Mouse (Mus musculus) kidney, adult 2 months (tissue): ENCODE measurements around the gene Ecd.

Experiments
- CTCF ChIP-seq: fragments of 200-500 bp; conservative IDR thresholded peaks from 2 replicates; pipeline ENCODE4 v1.5.1; 2011; ENCODE audit warnings: low read depth, mild to moderate bottlenecking, control low read depth, low read length, moderate library complexity, mixed read lengths; ENCODE audit not compliant: insufficient read depth, insufficient read length
- POLR2A ChIP-seq: fragments of 200-500 bp; IDR thresholded peaks from one replicate; pipeline ENCODE4 v1.6.1; 2011; ENCODE audit warnings: low read depth, low read length, control low read depth

DNA sequence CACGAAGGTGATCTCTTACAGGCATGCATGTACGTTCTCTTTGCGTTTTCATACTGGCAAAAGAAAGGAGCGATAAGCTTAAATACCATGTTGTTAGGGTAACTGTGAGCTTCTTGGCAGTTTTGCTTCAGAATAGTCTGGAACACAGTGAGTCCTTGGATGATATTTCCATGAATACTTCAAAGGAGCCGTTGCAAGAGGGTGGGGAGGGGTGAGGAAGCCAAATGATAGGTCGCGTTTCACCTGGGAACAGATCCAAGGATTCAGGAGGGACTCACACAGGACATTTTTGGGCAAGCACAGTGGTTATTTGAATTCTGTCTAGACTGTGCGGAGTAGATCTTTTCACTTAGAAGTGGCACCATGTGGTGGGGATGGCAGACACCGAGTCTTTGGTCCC lies 49.3 kb upstream of the Ecd start:
- TF ChIP-seq POLR2A (no peak), CTCF (no peak)
